ENCODE assay signal across 21 mouse cellular contexts in the genomic region with DNA sequence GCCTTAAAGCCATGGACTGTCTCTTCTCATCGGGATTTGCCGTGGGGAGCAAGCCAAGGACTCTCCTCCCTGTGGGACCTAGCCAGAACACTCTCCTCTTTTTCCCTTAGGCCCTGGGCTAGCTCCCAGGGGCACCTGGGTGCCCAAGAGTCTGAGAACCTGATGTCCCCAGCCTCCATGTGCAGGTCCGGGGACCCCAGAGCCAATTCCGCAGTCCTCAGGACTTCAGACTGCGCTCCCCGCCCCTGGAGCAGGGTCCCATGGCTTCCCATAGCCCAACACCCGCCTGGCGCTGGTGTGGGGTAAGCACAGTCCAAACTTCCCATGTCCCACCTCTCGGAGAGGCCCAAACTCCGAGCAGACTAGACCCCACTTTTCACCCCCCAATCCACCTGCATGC. TPM values are rescaled to one million over a fixed set of nuclear protein-coding genes. Genes with fewer than 3 reads are reported as not detected.
DNase-seq lines count a peak whose midpoint lies in the region; ATAC-seq and TF ChIP-seq lines count a peak whose summit lies in the region.
"Had no signal": no experiment of that assay in that cellular context is flagged by ENCODE, and none has a peak within 500 bp of the region (broad histone marks: within the 10 kb centered on the region; RNA-seq: fewer than 3 reads in every experiment).

No protein-coding gene starts in this region.

- WGBS in intestine, postnatal 0 days = 86% methylated on average over 10 of the region's 10 CpGs

- no peaks in the 10 kb centered on the region for H3K36me3 ChIP-seq in intestine, postnatal 0 days (ENCODE audit: control insufficient read depth, insufficient read depth)
- H3K36me3 ChIP-seq: embryonic facial prominence, embryonic 12.5 days; forebrain, embryonic 15.5 days; heart, embryonic 10.5 days; heart, embryonic 15.5 days had no signal

- no peak for ATAC-seq in intestine, postnatal 0 days
- ATAC-seq: activated CD4-positive, CD25-positive, alpha-beta regulatory T cell, adult 4 months; CD4-positive, CD25-positive, alpha-beta regulatory T cell, adult 4 months; forebrain, embryonic 15.5 days; hindbrain, embryonic 16.5 days; inflammation-experienced regulatory T-cells, adult 6 months had no signal

- H3K4me3 ChIP-seq in intestine, postnatal 0 days (ENCODE audit: low read depth, low read length) = no peak overlapping the region
- H3K4me3 ChIP-seq: embryonic facial prominence, embryonic 12.5 days; forebrain, embryonic 15.5 days; heart, embryonic 10.5 days; heart, embryonic 15.5 days had no signal

- no peaks in the 10 kb centered on the region for H3K9me3 ChIP-seq in intestine, postnatal 0 days (ENCODE audit: control insufficient read depth)
- H3K9me3 ChIP-seq: embryonic facial prominence, embryonic 12.5 days; forebrain, embryonic 15.5 days; heart, embryonic 10.5 days; heart, embryonic 15.5 days had no signal

- H3K4me1 ChIP-seq in intestine, postnatal 0 days (replicated peaks; ENCODE audit: control insufficient read depth, insufficient read depth, low read length) = 0 out of 2 replicates have a peak, but pooled peaks cover 8% of the 10 kb centered on the region

- H3K27me3 ChIP-seq in intestine, postnatal 0 days (replicated peaks; ENCODE audit: control insufficient read depth, insufficient read depth, low read length) = no peaks in the 10 kb centered on the region

- TF ChIP-seq CTCF in intestine, postnatal 0 days (IDR thresholded peaks at IDR 0.05; ENCODE audit: low read depth) = no peak

- no peak overlapping the region for H3K4me2 ChIP-seq in intestine, postnatal 0 days (replicated peaks; ENCODE audit: low read depth)
- H3K4me2 ChIP-seq: embryonic facial prominence, embryonic 12.5 days; forebrain, embryonic 15.5 days; heart, embryonic 15.5 days had no signal

- no peak overlapping the region for H3K9ac ChIP-seq in intestine, postnatal 0 days (ENCODE audit: low read depth, low read length)
- H3K9ac ChIP-seq: embryonic facial prominence, embryonic 12.5 days; forebrain, embryonic 15.5 days; heart, embryonic 15.5 days had no signal

- DNase-seq in adrenal gland, adult (ENCODE audit: inconsistent age in 2 of 2, low spot score in 1 of 2) = peak; percentile 3 to 13
- no peak for DNase-seq in adrenal gland, adult 8-10 months
- peak; percentile 0 for DNase-seq in layer of hippocampus, adult 11-12 months (ENCODE audit: low spot score)
- no peak for DNase-seq in layer of hippocampus, postnatal 36 days
- DNase-seq in testis, postnatal 10 days (ENCODE audit: low spot score) = peak; percentile 30
- no peak for DNase-seq in testis, postnatal 14 days (ENCODE audit: low spot score)
- DNase-seq: adrenal gland, adult 2 months; adrenal gland, postnatal 36 days; B cell, adult 2 months; cerebellum, adult 8-10 months; heart, postnatal 36 days had no signal

- no peak overlapping the region for H3K27ac ChIP-seq in intestine, postnatal 0 days (ENCODE audit: low read depth, low read length)
- H3K27ac ChIP-seq: embryonic facial prominence, embryonic 12.5 days; forebrain, embryonic 15.5 days; heart, embryonic 10.5 days; heart, embryonic 15.5 days had no signal

RNA-seq across cellular contexts. Expression of gene Cdkn1a, which starts 5.5 kb away (rescaled TPM):
- total RNA-seq in adrenal gland, adult 8-10 months (2022) = 10 to 100 TPM; 17.3 to 29.4 (median 24.6) TPM
- 10 to 100 TPM; 12.9 to 16.7 TPM for total RNA-seq in layer of hippocampus, postnatal 36 days (2021)
- 74.9 and 88.3 TPM in 2 replicates for polyA plus RNA-seq in intestine, postnatal 0 days (2015; fragmentation: Nextera tagmentation; extraction: Ambion mirVana)

RNA-seq across cellular contexts. Expression of gene Rab44, which starts 28.7 kb away (rescaled TPM):
- total RNA-seq in adrenal gland, adult 8-10 months (2022) = under 1 TPM; 0.15 to 0.87 (median 0.39) TPM
- not detected for total RNA-seq in layer of hippocampus, postnatal 36 days (2021)
- 0.20 TPM in 2 replicates for polyA plus RNA-seq in intestine, postnatal 0 days (2015; fragmentation: Nextera tagmentation; extraction: Ambion mirVana)
- polyA plus RNA-seq: activated CD4-positive, CD25-positive, alpha-beta regulatory T cell, adult 4 months; CD4-positive, CD25-positive, alpha-beta regulatory T cell, adult 4 months; hindbrain, embryonic 11.5 days; inflammation-experienced regulatory T-cells, adult 6 months had no signal

RNA-seq across cellular contexts. Expression of gene Srsf3, which starts 52.8 kb away (rescaled TPM):
- 100 to 1,000 TPM in 3 of 4 experiments, 10 to 100 TPM in 1; 89.9 to 176 (median 144) TPM for total RNA-seq in adrenal gland, adult 8-10 months (2022)
- total RNA-seq in layer of hippocampus, postnatal 36 days (2021) = 100 to 1,000 TPM; 141 to 147 TPM
- polyA plus RNA-seq in intestine, postnatal 0 days (2015; fragmentation: Nextera tagmentation; extraction: Ambion mirVana) = 257 TPM in 2 replicates

Comparison
In these comparisons a context has a peak if more than half of its experiments do, and no peak if none do; other contexts are left out.
1. DNase-seq: peak in adrenal gland, adult (2 of 2), layer of hippocampus, adult 11-12 months (single experiment) and testis, postnatal 10 days (single experiment); none in adrenal gland, adult 8-10 months (single experiment), layer of hippocampus, postnatal 36 days (0 of 2) and testis, postnatal 14 days (single experiment).